Mouse (Mus musculus): ENCODE results near the gene Stra8. TPM values are rescaled to one million over a fixed set of nuclear protein-coding genes. Genes with fewer than 3 reads are reported as not detected.

Gene Stra8
- total RNA-seq (2014; rRNA removed) (not detected in 2 replicates), polyA plus RNA-seq (2015; fragmentation: Nextera tagmentation; extraction: Ambion mirVana) (not detected in 2 replicates)

DNA sequence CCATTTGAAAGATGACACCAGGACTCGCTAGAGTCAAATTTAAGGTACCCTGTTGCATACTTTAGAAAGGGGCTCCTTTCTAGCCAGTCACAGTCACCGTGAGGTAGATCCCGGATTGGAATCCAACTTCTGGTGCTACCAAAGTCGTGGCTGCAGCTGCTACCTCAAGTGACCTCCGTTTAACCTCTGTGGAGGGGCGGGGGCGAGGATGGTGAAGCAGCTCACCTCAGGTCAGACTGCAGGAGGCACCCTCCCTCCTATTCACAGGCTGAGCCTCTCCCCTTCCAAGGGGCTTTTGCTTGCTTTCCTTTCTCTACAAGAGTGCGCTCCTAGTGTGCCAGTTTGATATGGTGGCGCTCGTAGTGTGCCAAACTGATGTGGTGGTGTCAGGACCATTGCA is at the start of gene Stra8:
TSS of gene Stra8 (plus strand) at position 208 of the 400 bp plus-strand sequence.
- H3K27ac ChIP-seq (ENCODE audit: low read depth, low read length) = no peak within 1 kb of the TSS
- DNase-seq (no peak), ATAC-seq (no peak)
- no peaks in the 10 kb centered on the region for H3K36me3 ChIP-seq (ENCODE audit: insufficient read depth)
- no peak within 1 kb of the TSS for H3K4me2 ChIP-seq (ENCODE audit: low read depth)
- WGBS = 54% methylated on average over 10 of the region's 10 CpGs
- no peaks in the 10 kb centered on the region for H3K4me1 ChIP-seq (ENCODE audit: insufficient read depth)
- H3K9ac ChIP-seq = no peak within 1 kb of the TSS
- no peaks in the 10 kb centered on the region for H3K27me3 ChIP-seq (ENCODE audit: insufficient read depth, low read length)
- no peaks in the 10 kb centered on the region for H3K9me3 ChIP-seq (ENCODE audit: low read length)
- TF ChIP-seq CTCF (IDR thresholded peaks at IDR 0.05; ENCODE audit: low read depth) = no peak
- H3K4me3 ChIP-seq (ENCODE audit: low read depth, low read length) = no peak within 1 kb of the TSS

- no peak overlapping the region for H3K4me2 ChIP-seq (ENCODE audit: low read depth)
- no peaks in the 10 kb centered on the region for H3K4me1 ChIP-seq (ENCODE audit: insufficient read depth)
- no peak for TF ChIP-seq CTCF (IDR thresholded peaks at IDR 0.05; ENCODE audit: low read depth)
- no peaks in the 10 kb centered on the region for H3K36me3 ChIP-seq (ENCODE audit: insufficient read depth)
- ATAC-seq (no peak), DNase-seq (no peak)
- WGBS = 75% methylated on average over 5 of the region's 5 CpGs
- H3K27ac ChIP-seq (ENCODE audit: low read depth, low read length) = no peak overlapping the region
- no peak overlapping the region for H3K9ac ChIP-seq
- H3K4me3 ChIP-seq (ENCODE audit: low read depth, low read length) = no peak overlapping the region
- no peaks in the 10 kb centered on the region for H3K27me3 ChIP-seq (ENCODE audit: insufficient read depth, low read length)
- H3K9me3 ChIP-seq (ENCODE audit: low read length) = no peaks in the 10 kb centered on the region
These were observed 49.2 kb upstream of the Stra8 start for GRCm38 (mm10) chr6:34870724-34871123.

GRCm38 (mm10) chr6:34871929-34872328 is 48.0 kb upstream of the Stra8 start:
- WGBS = 90% methylated on average over 7 of the region's 7 CpGs
- no peak overlapping the region for H3K9ac ChIP-seq
- H3K27ac ChIP-seq (ENCODE audit: low read depth, low read length) = no peak overlapping the region
- H3K4me1 ChIP-seq (ENCODE audit: insufficient read depth) = peaks cover 3% of the 10 kb centered on the region
- DNase-seq = no peak
- no peak for TF ChIP-seq CTCF (IDR thresholded peaks at IDR 0.05; ENCODE audit: low read depth)
- ATAC-seq = no peak
- no peak overlapping the region for H3K4me3 ChIP-seq (ENCODE audit: low read depth, low read length)
- H3K27me3 ChIP-seq (ENCODE audit: insufficient read depth, low read length) = no peaks in the 10 kb centered on the region
- H3K9me3 ChIP-seq (ENCODE audit: low read length) = no peaks in the 10 kb centered on the region
- H3K4me2 ChIP-seq (ENCODE audit: low read depth) = no peak overlapping the region
- H3K36me3 ChIP-seq (ENCODE audit: insufficient read depth) = no peaks in the 10 kb centered on the region

GRCm38 (mm10) chr6:34872871-34873270 is 47.1 kb upstream of the Stra8 start:
- whole genome bisulfite sequencing = 87% methylated on average over 10 of the region's 10 CpGs
- ATAC-seq (no peak), DNase-seq (no peak)
- no peak for TF ChIP-seq CTCF (IDR thresholded peaks at IDR 0.05; ENCODE audit: low read depth)
- Histone ChIP-seq H3K9me3 (ENCODE audit: low read length) (no peaks in the 10 kb centered on the region), H3K4me3 (ENCODE audit: low read depth, low read length) (no peak overlapping the region), H3K4me1 (ENCODE audit: insufficient read depth) (peaks cover 5% of the 10 kb centered on the region), H3K27me3 (ENCODE audit: insufficient read depth, low read length) (no peaks in the 10 kb centered on the region), H3K4me2 (ENCODE audit: low read depth) (no peak overlapping the region), H3K9ac (no peak overlapping the region), H3K36me3 (ENCODE audit: insufficient read depth) (no peaks in the 10 kb centered on the region), H3K27ac (ENCODE audit: low read depth, low read length) (no peak overlapping the region)

DNA sequence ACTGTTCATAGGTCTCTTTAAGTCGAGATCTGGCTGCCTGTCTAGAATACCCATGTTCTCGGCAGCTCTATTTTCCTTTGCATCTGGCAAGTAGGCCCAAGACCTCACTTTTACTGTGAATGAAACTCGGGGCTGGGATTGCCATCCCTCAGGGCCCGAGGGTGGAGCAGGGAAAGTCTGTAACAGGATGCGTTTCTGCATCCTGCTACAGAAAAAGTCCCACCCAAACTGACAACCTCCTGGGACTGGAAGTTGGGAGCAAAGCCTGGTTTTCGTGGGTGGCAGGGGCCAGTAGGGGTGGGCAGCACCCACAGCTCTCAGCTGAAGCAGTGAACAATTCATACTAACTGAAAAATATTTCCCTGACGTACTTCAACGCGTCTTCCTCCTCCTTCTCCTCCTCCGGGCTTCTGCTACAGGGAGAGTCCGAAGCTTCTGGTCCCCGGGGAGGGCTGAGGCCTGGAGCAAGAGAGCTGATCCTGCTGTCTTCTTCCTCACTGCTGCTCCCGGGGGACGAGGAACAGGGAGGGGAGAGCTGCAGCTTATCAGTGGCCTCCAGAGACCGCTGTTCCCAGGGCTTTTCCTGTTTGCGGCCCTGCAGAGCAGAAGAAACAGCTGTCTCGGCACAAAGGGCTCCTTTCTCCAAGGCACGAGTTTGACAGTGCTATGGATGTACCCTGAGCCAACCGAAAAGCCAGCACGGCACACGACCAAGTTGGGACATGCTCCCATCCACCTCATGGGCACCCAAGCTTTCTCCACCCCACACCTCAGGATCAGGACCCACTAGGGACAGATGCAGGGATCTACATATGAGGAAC is 45.7 kb upstream of the Stra8 start:
- Histone ChIP-seq H3K27ac (ENCODE audit: low read depth, low read length) (no peak overlapping the region), H3K9ac (no peak overlapping the region), H3K4me3 (ENCODE audit: low read depth, low read length) (no peak overlapping the region), H3K4me2 (ENCODE audit: low read depth) (no peak overlapping the region), H3K36me3 (ENCODE audit: insufficient read depth) (peaks cover 4% of the 10 kb centered on the region; the same call in 1 of the 2 replicates), H3K27me3 (ENCODE audit: insufficient read depth, low read length) (no peaks in the 10 kb centered on the region), H3K4me1 (ENCODE audit: insufficient read depth) (peaks cover 8% of the 10 kb centered on the region), H3K9me3 (ENCODE audit: low read length) (no peaks in the 10 kb centered on the region)
- 79% methylated on average over 21 of the region's 21 CpGs for WGBS
- ATAC-seq (no peak), DNase-seq (no peak)
- no peak for TF ChIP-seq CTCF (IDR thresholded peaks at IDR 0.05; ENCODE audit: low read depth)

DNA sequence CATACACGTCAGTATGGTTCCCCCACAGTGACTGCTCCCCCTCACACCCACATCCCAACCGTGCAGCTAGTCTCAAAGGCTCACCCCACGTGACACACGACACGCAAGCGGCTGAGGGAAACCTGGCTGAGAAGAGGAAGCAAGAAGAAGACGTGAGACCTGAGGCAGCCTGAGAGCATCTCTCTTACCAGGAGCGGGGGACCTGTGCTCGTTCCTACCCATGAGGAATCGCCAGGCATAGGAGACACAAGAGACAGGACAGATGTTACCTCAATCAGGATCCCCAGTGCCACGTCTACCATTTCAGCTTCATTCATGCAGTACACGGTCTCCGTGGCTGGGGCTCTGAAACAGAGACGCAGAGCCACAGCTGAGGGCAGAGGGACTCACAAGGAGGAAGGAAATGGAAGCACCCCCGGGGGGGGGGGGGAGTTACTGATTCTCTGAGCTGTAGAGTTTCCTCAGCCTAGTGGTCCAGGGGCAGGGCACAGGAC is 44.6 kb upstream of the Stra8 start:
- Histone ChIP-seq H3K36me3 (ENCODE audit: insufficient read depth) (peaks cover 6% of the 10 kb centered on the region; the same call in 1 of the 2 replicates), H3K4me3 (ENCODE audit: low read depth, low read length) (no peak overlapping the region), H3K27ac (ENCODE audit: low read depth, low read length) (no peak overlapping the region), H3K4me1 (ENCODE audit: insufficient read depth) (peaks cover 8% of the 10 kb centered on the region), H3K27me3 (ENCODE audit: insufficient read depth, low read length) (no peaks in the 10 kb centered on the region), H3K9me3 (ENCODE audit: low read length) (no peaks in the 10 kb centered on the region), H3K9ac (no peak overlapping the region), H3K4me2 (ENCODE audit: low read depth) (no peak overlapping the region)
- ATAC-seq (no peak), DNase-seq (no peak)
- TF ChIP-seq CTCF (IDR thresholded peaks at IDR 0.05; ENCODE audit: low read depth) = no peak
- 91% methylated on average over 15 of the region's 15 CpGs for WGBS

Measured in forebrain, postnatal 0 days (tissue).